Mouse (Mus musculus) neural tube, embryonic 14.5 days (tissue): Measurements from ENCODE around the gene Acot4. TPM values are rescaled to one million over a fixed set of nuclear protein-coding genes. Genes with fewer than 3 reads are reported as not detected.
"Not testable (repeated sequence)": the region's sequence is repeated elsewhere in the genome, so short reads cannot be mapped to it uniquely, and the experiment has no call there.

Experiments
- ATAC-seq: fragments of 200-750 bp; cut with Nextera tagmentation; 2 replicates; pipeline ENCODE4 v1.8.0; 2017; ENCODE audit warnings: low read depth, mild to moderate bottlenecking, moderate TSS enrichment, moderate library complexity
- H3K27ac ChIP-seq: fragments of 300-500 bp; sonication (generic); 2 replicates; pipeline ENCODE4 v1.5.1; 2014; ENCODE audit warnings: low read depth, mild to moderate bottlenecking, control low read depth, low read length, moderate library complexity, mixed read lengths
- H3K27me3 ChIP-seq: fragments of 300-500 bp; sonication (generic); 2 replicates; pipeline ENCODE4 v1.6.1; 2014; ENCODE audit warnings: low read length; ENCODE audit not compliant: control insufficient read depth, insufficient read depth
- H3K36me3 ChIP-seq: fragments of 300-500 bp; sonication (generic); 2 replicates; pipeline ENCODE4 v1.6.1; 2014; ENCODE audit warnings: low read length, mixed read lengths; ENCODE audit not compliant: control insufficient read depth, insufficient read depth
- H3K4me1 ChIP-seq: fragments of 300-500 bp; sonication (generic); 2 replicates; pipeline ENCODE4 v1.6.1; 2014; ENCODE audit warnings: low read length; ENCODE audit not compliant: control insufficient read depth, insufficient read depth
- H3K4me2 ChIP-seq: fragments of 300-500 bp; sonication (generic); 2 replicates; pipeline ENCODE4 v1.6.1; 2014; ENCODE audit warnings: mild to moderate bottlenecking, low read depth, low read length, control low read depth
- H3K4me3 ChIP-seq: fragments of 300-500 bp; sonication (generic); 2 replicates; pipeline ENCODE4 v1.5.1; 2014; ENCODE audit warnings: low read depth, low read length, control low read depth, mixed read lengths
- H3K9ac ChIP-seq: fragments of 300-500 bp; sonication (generic); replicated peaks from 2 replicates; pipeline ENCODE4 v1.6.1; 2014; ENCODE audit warnings: low read depth, mild to moderate bottlenecking, control low read depth, low read length, mixed read lengths
- H3K9me3 ChIP-seq: fragments of 300-500 bp; sonication (generic); 2 replicates; pipeline ENCODE4 v1.6.1; 2016; ENCODE audit warnings: low read length; ENCODE audit not compliant: control insufficient read depth
- WGBS: fragments of 180-500 bp; shearing (Covaris S2); extraction: QIAGEN DNeasy Blood & Tissue Kit; methylation state at CpG from one replicate; pipeline ENCODE4 v1.1.7; 2014; 5-methylcytosine and 5-hydroxymethylcytosine counted together
- polyA plus RNA-seq: library from polyadenylated mRNA; unstranded; fragments of >200 nt; fragmentation: Nextera tagmentation; extraction: Ambion mirVana; gene quantifications from 2 replicates; pipeline ENCODE4 v1.2.1, GENCODE M21; 2014

The Acot4 gene
- 0.47 and 0.59 TPM in 2 replicates for polyA plus RNA-seq

DNA sequence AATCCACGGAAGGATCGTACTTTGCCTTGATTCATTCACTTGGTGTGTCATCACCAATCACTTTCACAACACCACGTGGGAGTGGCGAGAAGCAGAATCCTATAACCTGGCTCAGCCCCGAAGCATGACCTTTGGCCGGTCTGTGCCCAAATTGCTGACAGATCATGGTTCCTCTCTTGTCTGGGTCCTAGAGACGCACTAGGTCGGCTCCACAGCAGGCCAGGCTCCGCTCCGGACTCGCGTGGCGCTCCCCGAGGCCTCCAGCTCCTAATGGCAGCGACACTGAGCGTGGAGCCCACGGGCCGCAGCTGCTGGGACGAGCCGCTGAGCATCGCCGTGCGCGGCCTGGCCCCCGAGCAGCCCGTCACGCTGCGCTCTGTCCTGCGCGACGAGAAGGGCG is at the start of gene Acot4:
Gene Acot4, plus strand, starts transcription at position 139 of the 400 bp plus-strand sequence.
- H3K36me3 ChIP-seq, H3K4me1 ChIP-seq, H3K27ac ChIP-seq, H3K9me3 ChIP-seq, H3K27me3 ChIP-seq: not testable (repeated sequence)
- WGBS = 10% methylated on average over 27 of the region's 32 CpGs
- peak; percentile 68; the same call in 1 of the 2 replicates for ATAC-seq
- Histone ChIP-seq H3K4me2 (peak within 1 kb of the TSS; percentile 56), H3K4me3 (peak within 1 kb of the TSS; percentile 38), H3K9ac (peak within 1 kb of the TSS; percentile 47)

DNA sequence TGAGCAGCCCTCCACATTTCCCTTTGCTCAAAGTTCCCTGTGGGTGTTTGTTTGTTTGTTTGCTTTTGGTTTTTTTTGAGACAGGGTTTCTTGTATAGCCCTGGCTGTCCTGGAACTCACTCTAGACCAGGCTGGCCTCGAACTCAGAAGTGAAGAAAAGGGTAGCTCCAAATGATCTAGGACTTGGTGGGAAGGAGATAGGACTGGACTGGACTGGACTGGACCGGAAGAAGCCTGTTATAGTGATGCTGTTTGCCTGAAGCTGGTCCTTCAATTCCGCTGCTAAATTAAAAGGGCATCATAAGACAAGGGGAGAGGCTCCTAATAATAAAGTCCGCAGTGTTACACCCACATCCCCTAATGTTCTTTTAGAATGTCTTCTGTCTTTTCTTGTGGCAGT is 49.7 kb upstream of the Acot4 start:
- Histone ChIP-seq H3K9ac (peak overlapping the region; percentile 71), H3K4me1 (no peaks in the 10 kb centered on the region), H3K36me3 (no peaks in the 10 kb centered on the region), H3K4me2 (peak overlapping the region; percentile 58), H3K27me3 (no peaks in the 10 kb centered on the region), H3K9me3 (no peaks in the 10 kb centered on the region), H3K4me3 (peak overlapping the region; percentile 58), H3K27ac (no peak overlapping the region)
- WGBS = 75% methylated on average over 4 of the region's 4 CpGs
- ATAC-seq = no peak

DNA sequence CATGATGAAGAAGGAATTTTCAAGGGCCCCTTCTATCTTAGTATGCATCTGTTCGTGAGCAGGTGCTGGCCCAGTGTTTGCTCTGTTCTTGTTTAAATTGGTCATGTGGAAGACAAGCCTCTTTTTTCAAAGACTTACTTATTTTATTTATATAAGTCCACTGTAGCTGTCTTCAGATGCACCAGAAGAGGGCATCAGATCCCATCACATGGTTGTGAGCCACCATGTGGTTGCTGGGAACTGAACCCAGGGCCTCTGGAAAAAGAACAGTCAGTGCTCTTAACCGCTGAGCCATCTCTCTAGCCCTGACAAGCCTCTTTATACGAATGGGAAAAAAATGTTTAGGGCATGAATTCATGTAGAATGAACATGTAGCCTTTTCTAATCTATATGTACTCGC is 48.8 kb upstream of the Acot4 start:
- Histone ChIP-seq H3K27me3 (no peaks in the 10 kb centered on the region), H3K9me3 (no peaks in the 10 kb centered on the region), H3K27ac (no peak overlapping the region), H3K36me3 (no peaks in the 10 kb centered on the region), H3K4me2 (no peak overlapping the region), H3K4me1 (no peaks in the 10 kb centered on the region), H3K4me3 (no peak overlapping the region), H3K9ac (no peak overlapping the region)
- WGBS = over 99% methylated on average over 4 of the region's 4 CpGs
- ATAC-seq = no peak

DNA sequence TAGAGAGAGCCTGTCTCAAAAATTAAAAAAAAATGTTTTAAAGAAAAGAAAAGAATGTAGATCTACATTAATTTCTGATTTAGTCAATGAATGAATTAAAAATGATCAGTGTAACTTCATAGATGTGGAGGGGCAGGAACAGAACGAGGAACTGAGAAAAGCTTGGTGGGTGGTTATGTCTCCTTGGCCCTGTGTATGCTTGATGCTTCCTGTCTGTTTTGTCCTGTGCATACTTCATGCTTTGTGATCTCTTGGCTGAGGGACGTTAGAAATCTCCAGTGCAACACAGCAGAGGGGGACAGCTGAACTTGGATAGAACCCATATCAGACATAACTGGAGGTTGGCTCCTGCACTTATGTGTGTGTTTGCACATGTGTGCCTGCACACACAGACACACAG is 41.0 kb upstream of the Acot4 start:
- Histone ChIP-seq H3K4me1 (no peaks in the 10 kb centered on the region), H3K27me3 (no peaks in the 10 kb centered on the region), H3K4me2 (no peak overlapping the region), H3K4me3 (no peak overlapping the region), H3K27ac (no peak overlapping the region), H3K36me3 (no peaks in the 10 kb centered on the region), H3K9ac (no peak overlapping the region), H3K9me3 (no peaks in the 10 kb centered on the region)
- WGBS = 76% methylated on average over 2 of the region's 2 CpGs
- no peak for ATAC-seq

DNA sequence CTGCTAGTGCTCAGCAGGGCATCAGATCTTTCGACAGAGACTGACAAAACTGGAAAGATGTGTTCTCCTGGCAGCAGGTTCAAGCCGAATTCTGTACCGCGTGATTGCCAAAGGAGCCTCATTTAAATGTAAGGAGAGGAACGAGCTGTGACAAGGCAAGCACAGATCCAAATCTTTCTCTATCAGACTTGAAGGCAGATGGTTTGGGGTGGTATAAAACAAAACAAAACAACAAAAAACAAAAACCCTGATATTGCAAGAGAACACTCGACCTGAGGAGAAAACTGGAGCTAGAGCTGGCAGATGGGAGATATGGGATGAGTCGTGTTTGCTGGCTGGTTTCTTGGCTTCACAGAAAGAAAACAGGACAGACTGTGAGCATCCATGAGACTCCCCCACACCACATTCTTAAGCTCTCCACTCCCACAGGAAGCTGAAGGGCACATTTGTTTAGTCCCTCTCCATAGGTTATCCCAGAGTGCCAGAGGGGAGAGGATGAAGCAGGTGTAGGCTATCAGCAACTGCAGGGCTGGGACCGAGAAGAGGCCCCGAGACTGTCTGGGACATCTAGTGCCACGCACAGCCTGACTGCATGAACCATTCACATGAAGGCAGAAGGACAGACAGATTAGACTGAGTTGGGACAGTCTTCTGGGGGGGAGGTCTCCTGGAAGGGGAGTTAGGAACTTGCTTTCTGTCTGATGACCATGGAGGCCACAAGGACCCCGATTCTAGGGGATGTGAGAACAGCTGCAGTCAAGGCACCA is 39.7 kb upstream of the Acot4 start:
- Histone ChIP-seq H3K4me2 (no peak overlapping the region), H3K36me3 (no peaks in the 10 kb centered on the region), H3K27ac (no peak overlapping the region), H3K9me3 (no peaks in the 10 kb centered on the region), H3K9ac (no peak overlapping the region), H3K4me1 (no peaks in the 10 kb centered on the region), H3K4me3 (no peak overlapping the region), H3K27me3 (no peaks in the 10 kb centered on the region)
- WGBS = 64% methylated on average over 11 of the region's 11 CpGs
- no peak for ATAC-seq

DNA sequence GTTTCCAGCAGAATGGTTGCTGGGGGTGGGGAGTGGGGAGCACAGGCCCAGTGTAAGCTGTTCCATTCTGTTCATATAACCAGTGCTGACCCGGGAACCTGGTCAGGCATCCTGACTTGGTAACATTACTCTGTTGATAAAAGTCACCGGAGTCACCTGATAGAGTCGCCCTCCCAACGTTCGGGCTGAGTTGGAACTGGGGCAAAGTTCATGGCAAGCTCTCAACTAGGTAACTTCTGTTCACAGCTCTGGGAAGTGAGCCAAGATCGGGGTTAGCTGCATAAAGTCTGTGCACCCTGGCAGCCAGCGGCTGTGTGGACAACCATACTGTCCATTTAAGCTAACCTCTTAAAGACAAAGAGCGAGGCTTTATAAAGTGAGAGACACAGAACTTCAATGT is 38.9 kb upstream of the Acot4 start:
- not testable (repeated sequence) for H3K9ac ChIP-seq, H3K4me2 ChIP-seq, ATAC-seq, H3K27me3 ChIP-seq, H3K4me1 ChIP-seq, H3K9me3 ChIP-seq, H3K4me3 ChIP-seq, H3K36me3 ChIP-seq, H3K27ac ChIP-seq
- WGBS = 71% methylated on average over 8 of the region's 8 CpGs

DNA sequence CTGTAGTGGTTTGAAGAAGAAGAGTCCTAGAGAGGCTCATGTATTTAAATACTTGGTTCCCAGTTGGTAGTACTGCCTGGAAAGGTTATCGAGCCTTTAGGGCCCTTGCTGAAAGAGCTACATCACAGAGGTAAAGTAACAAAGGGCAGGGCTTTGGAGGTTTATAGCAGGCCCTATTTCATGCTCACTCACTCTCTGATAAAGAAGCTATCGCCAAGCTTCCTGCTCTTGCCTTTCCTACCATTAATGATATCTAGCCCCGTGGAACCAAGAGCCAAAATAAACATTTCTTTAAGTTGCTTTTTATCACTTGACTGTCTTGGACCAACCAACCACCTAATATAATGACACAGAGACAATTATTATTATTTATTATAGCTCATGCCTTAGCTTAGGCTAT is 37.8 kb upstream of the Acot4 start:
- no peak overlapping the region for H3K9ac ChIP-seq
- H3K4me1 ChIP-seq = no peaks in the 10 kb centered on the region
- 38% methylated on average over 3 of the region's 3 CpGs for WGBS
- no peaks in the 10 kb centered on the region for H3K36me3 ChIP-seq
- H3K27me3 ChIP-seq = no peaks in the 10 kb centered on the region
- no peak for ATAC-seq
- no peak overlapping the region for H3K4me3 ChIP-seq
- H3K27ac ChIP-seq = no peak overlapping the region
- H3K9me3 ChIP-seq = no peaks in the 10 kb centered on the region
- H3K4me2 ChIP-seq = no peak overlapping the region

DNA sequence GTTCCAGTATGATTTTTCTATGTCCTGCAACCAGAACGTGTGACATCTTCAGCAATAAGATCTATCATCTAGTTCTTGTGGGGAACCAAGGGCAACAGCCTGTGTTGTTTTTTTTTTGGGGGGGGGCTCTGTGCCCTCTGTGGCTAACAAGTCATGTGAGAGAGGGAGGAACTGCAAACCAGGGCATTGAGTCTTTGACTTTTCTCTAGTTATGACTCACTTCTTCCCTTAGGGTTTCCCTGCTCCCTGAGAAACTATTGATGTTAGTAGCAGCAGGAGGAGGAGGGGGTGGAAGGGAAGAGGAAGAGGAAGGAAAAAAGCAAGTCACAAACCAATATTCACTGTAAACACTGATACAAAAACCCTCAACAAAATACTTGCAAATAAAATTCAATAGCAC is 34.3 kb upstream of the Acot4 start:
- no peaks in the 10 kb centered on the region for H3K27me3 ChIP-seq
- H3K36me3 ChIP-seq = no peaks in the 10 kb centered on the region
- H3K27ac ChIP-seq = no peak overlapping the region
- no peak overlapping the region for H3K9ac ChIP-seq
- ATAC-seq = no peak
- no peak overlapping the region for H3K4me3 ChIP-seq
- no peaks in the 10 kb centered on the region for H3K9me3 ChIP-seq
- no peak overlapping the region for H3K4me2 ChIP-seq
- 84% methylated on average over 1 of the region's 1 CpGs for WGBS
- H3K4me1 ChIP-seq = peaks cover under 1% of the 10 kb centered on the region

DNA sequence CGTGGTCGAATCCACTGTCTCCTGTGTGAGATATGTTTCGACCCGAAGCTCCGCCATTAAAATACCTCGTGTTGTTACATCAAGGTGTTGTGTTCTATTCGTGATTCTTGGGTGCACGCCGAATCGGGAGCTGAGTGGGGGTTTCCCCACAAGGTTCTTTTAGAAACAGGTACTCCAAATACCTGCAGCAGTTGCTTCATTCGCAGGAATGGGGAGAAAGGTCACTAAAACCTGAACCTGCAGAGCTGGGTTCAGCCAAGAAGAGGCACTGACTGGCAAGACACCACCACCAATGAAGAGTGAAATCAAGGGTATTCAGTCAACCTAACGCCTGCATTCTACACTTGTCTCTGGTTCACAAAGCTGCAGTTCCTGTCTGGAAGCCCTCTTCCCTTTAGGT is 29.9 kb upstream of the Acot4 start:
- ATAC-seq = no peak
- H3K27ac ChIP-seq = peak overlapping the region; percentile 4; the same call in 1 of the 2 replicates
- no peaks in the 10 kb centered on the region for H3K9me3 ChIP-seq
- 0 out of 2 replicates have a peak overlapping the region, but pooled peaks have one; percentile 47 for H3K4me2 ChIP-seq
- H3K27me3 ChIP-seq = no peaks in the 10 kb centered on the region
- 87% methylated on average over 11 of the region's 12 CpGs for WGBS
- peaks cover 6% of the 10 kb centered on the region for H3K4me1 ChIP-seq
- H3K4me3 ChIP-seq = no peak overlapping the region
- H3K9ac ChIP-seq = no peak overlapping the region
- no peaks in the 10 kb centered on the region for H3K36me3 ChIP-seq
